Mouse (Mus musculus): ENCODE data around the gene Siglecg.
"Not testable (repeated sequence)": the region's sequence is repeated elsewhere in the genome, so short reads cannot be mapped to it uniquely, and the experiment has no call there.

Gene Siglecg

DNA sequence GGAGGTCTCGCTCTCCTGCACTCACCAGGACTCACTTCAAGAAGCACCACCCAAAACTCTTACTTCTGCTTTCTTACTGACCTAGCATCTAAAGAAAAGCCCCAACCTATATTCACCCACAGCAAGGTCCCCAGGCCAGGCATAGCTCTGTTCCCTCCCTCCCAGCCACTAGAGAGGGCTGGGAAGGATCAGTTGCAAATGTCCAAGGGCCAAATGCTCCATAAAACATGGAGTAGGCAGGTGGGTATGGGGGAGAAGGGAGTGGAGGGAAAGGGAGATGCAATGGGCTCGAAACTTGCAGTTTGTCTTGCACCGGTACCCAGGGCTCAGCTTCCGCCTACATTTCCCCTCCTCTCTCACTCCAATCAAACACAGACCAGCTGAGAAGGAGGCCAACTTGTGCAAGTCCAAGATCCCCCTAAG, at the start of gene Siglecg:
Gene Siglecg, plus strand, starts transcription at position 74 of the 423 bp plus-strand sequence.
- peak; percentile 71 to 73 for DNase-seq (ENCODE audit: low spot score in 2 of 2)

GRCm38 (mm10) chr7:43358556-43358955, 49.4 kb upstream of the Siglecg start:
- no peak for DNase-seq (ENCODE audit: low spot score in 2 of 2)

- no peak for DNase-seq (ENCODE audit: low spot score in 2 of 2)
These were observed 46.6 kb upstream of the Siglecg start for GRCm38 (mm10) chr7:43361442-43361841.

GRCm38 (mm10) chr7:43362021-43362420, 46.0 kb upstream of the Siglecg start:
- no peak for DNase-seq (ENCODE audit: low spot score in 2 of 2)

- no peak for DNase-seq (ENCODE audit: low spot score in 2 of 2)
These were observed 29.8 kb upstream of the Siglecg start for GRCm38 (mm10) chr7:43378226-43378625.

- DNase-seq (ENCODE audit: low spot score in 2 of 2) = peak; percentile 79 to 81
These were observed 15.5 kb upstream of the Siglecg start for GRCm38 (mm10) chr7:43392349-43393121.

GRCm38 (mm10) chr7:43399501-43399900, 8.5 kb upstream of the Siglecg start:
- no peak for DNase-seq (ENCODE audit: low spot score in 2 of 2)

- DNase-seq (ENCODE audit: low spot score in 2 of 2) = no peak
These were observed 5.3 kb upstream of the Siglecg start for GRCm38 (mm10) chr7:43402718-43403117.

- DNase-seq (ENCODE audit: low spot score in 2 of 2) = peak; percentile 14 to 39
These were observed 431 bp upstream of the Siglecg start for GRCm38 (mm10) chr7:43407573-43407972.

DNA sequence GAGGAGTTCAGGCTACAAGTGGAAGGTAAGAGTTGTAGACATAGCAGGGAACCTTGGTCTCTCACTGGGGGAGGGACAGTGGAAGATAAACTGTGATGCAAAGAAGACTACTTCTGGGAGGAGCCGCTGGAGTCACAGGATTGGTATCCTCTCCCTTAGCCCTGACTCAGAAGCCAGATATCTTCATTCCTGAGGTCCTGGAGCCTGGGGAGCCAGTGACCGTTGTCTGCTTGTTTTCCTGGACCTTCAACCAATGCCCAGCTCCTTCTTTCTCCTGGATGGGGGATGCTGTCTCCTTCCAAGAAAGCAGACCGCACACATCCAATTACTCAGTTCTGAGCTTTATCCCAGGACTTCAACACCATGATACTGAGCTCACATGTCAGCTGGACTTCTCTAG, 1.1 kb downstream of the Siglecg start:
- DNase-seq (ENCODE audit: low spot score in 2 of 2) = no peak

DNA sequence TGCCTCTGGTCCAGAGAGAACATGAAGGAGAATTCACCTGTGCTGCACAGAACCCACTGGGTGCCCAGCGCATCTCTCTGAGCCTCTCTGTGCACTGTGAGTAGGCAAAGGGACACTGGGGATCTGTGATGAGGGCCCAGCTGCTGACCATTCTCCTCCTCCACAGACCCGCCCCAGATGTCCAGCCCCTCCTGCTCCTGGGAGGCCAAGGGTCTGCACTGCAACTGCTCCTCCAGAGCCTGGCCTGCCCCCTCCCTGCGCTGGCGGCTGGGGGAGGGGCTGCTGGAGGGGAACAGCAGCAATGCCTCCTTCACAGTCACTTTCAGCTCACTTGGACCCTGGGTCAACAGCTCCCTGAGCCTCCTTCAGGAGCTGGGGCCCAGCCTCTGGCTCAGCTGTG, 3.7 kb downstream of the Siglecg start:
- DNase-seq (ENCODE audit: low spot score in 2 of 2) = not testable (repeated sequence)

DNA sequence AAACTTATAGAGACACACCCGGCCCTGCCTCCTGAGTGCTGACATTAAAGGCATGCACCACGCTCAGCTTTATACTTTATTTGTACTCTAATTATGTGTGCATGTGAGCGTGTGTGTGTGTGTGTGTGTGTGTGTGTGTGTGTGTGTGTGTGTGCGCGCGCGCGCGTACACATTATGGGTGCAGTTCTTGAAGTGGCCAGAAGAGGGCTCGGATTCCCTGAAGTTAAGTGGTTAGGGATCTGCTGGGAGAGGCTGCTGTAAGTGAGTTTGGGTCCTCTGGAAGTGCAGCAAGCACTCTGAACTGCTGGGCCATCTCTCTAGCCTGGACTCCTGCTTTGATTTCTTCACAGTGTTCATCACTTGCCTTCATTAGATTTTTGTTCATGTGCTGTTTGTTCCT, 9.3 kb downstream of the Siglecg start:
- no peak for DNase-seq (ENCODE audit: low spot score in 2 of 2)

DNA sequence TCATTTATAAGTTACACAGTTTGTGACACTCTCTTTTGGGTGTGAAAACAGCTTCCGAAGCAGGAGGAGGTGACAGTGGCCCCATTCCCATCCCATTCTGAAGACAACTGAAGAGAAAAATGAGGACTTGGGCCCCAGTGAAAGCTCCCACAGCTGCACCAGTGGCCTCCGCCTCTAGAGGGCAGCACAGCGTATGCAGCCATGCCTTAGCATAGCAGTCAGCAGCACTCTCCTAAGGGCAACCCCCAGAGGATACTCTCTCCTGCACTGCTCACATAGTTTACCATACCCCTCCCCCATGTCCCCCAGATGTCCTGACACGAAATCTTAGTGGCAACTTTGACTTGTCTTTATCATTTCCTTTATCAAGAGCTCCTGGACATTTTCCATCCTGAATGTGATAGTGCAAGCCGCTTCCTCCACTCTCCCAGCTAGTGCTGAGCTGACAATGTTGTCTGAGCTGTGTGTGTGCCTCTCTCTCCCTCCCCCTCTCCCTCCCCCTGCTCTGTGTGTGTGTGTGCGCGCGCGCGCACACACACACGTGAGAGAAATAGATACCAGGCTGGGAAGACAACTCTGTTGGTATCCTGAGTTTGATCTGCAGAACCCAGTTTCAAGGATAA, 15.1 kb downstream of the Siglecg start:
- peak; percentile 72 to 76 for DNase-seq (ENCODE audit: low spot score in 2 of 2)

DNA sequence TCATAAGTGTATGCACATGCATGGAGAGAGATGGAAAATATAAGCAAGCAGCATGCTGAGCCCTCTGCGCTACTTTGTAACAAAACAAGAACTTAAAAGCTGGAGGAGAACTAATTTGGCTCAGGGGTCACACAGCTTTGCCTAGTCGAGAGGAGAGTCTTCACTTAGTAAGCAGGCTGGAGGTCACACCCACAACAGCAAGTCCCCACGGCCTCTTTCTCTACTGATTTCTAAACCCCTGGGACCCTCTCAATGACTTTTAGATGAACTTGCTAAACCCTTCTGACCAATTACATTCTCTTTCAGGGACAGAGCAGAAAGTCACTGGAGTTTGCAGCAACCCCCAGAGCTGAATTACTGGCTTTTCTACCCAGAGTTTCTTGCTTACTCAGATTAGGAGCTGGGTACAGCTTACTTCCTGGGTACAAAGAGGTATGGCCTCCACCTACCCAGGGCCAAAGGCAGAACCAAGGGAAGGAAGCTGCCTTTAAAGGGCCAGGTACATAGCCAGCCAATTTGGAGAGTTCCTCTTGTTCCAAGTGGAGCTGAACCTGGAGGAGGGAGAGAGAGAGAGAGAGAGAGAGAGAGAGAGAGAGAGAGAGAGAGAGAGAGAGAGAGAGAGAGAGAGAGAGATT, 16.1 kb downstream of the Siglecg start:
- DNase-seq (ENCODE audit: low spot score in 2 of 2) = no peak

- no peak for DNase-seq (ENCODE audit: low spot score in 2 of 2)
These were observed 19.4 kb downstream of the Siglecg start, which contains the start of gene Lim2 for GRCm38 (mm10) chr7:43427406-43427805. Gene Lim2, plus strand, starts transcription at chr7:43427670.

GRCm38 (mm10) chr7:43429500-43429899, 21.5 kb downstream of the Siglecg start:
- no peak for DNase-seq (ENCODE audit: low spot score in 2 of 2)

DNA sequence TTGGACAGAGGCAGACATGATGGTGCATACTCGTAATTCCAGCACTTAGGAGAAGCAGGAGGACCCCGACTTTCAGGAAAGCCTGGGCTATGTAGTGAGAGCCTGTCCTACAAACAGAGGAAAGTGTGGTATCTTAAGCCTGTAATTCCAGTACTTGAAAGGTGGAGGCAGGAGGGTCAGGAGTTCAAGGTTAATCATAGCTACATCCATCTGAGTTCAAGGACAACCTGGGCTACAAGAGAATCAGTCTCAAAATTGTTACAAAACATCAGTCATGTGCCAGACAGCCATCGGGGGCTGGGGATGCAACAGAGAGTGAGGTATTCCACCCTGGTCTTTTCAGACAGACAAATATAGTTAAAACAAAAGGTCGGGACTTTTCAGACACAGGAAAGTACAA, 24.9 kb downstream of the Siglecg start:
- no peak for DNase-seq (ENCODE audit: low spot score in 2 of 2)

GRCm38 (mm10) chr7:43434676-43435075, 26.7 kb downstream of the Siglecg start:
- no peak for DNase-seq (ENCODE audit: low spot score in 2 of 2)

- DNase-seq (ENCODE audit: low spot score in 2 of 2) = peak in 1 of 2 experiments; percentile 19
These were observed 28.6 kb downstream of the Siglecg start, which contains the start of gene Nkg7 for GRCm38 (mm10) chr7:43436341-43437255. Gene Nkg7, plus strand, starts transcription at chr7:43437073.

DNA sequence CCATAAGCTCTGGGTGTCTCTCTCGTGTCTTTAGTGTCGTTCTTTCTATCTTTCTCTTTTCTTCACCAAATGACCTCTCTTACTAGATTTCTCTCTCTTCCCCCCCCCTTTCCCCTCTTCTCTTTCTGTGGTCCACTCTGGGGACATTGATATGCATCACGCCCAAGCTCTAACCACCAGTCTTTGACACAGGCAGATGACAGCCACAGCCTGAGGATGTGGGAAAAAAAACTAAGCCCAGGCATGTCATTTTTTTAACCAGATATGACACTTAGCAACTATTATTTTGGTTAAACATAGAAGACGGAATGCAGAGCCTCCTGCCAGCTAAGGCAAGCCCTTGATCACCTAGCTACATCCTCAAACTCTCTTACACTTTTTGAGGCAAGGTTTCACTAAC, 30.6 kb downstream of the Siglecg start:
- DNase-seq (ENCODE audit: low spot score in 2 of 2) = no peak

- no peak for DNase-seq (ENCODE audit: low spot score in 2 of 2)
These were observed 32.5 kb downstream of the Siglecg start, which contains the start of gene Cldnd2 for GRCm38 (mm10) chr7:43440482-43440881. Gene Cldnd2, plus strand, starts transcription at chr7:43440782.
